Mouse (Mus musculus): Measurements from ENCODE around the gene Sike1.

GRCm38 (mm10) chr3:103019462-103019861 lies 24.0 kb downstream of the Sike1 start:
- TF ChIP-seq CTCF (IDR thresholded peaks at IDR 0.05; ENCODE audit: insufficient read depth, low read depth, low read length) = no peak
- no peak for TF ChIP-seq POLR2A (IDR thresholded peaks at IDR 0.05; ENCODE audit: insufficient read depth, low read depth, low read length)

All from olfactory bulb, adult 2 months (tissue).